Mouse (Mus musculus) frontal cortex, postnatal 14 days (tissue): ENCODE measurements at regions not wholly inside any gene's neighbourhood (a gene's known extent, or its start where the extent isn't known, plus 50 kb on each side); places are given as distances from the start of the nearest gene placed in this dataset.

ENCODE experiments used
- DNase-seq, 2 experiments: peaks; one replicate each; pipeline ENCODE4 v3.0.0; 2022; ENCODE audit warnings: low spot score in 2 of 2

DNA sequence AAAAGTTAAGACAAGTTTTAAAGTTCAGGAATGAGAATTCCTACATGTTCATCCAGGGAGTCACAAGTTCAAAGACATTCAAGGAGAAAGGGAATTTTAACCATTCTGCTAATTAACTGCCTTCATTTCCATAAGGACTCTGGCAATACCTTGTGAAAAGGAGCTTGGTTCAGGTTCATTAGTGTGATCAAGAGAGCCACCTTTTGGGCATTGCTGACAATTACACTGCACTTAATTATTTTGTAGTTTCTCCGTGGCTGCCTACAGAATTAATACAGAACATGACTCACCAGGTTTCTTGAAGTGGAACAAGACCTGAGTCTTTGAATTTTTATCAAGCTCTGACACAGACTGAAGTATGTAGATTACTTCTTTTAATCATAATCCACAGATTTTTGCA lies 52.4 kb upstream of the Ankef1 start:
- DNase-seq, result peak in 1 of 2 experiments; percentile 5
